Mouse (Mus musculus): ENCODE results near the gene Fam104a. TPM values are rescaled to one million over a fixed set of nuclear protein-coding genes. Genes with fewer than 3 reads are reported as not detected.
A peak's percentile ranks its signal among the peaks of the same experiment; 100 is the strongest.

Gene Fam104a
- polyA plus RNA-seq, 1 experiment: 22.8 TPM

DNA sequence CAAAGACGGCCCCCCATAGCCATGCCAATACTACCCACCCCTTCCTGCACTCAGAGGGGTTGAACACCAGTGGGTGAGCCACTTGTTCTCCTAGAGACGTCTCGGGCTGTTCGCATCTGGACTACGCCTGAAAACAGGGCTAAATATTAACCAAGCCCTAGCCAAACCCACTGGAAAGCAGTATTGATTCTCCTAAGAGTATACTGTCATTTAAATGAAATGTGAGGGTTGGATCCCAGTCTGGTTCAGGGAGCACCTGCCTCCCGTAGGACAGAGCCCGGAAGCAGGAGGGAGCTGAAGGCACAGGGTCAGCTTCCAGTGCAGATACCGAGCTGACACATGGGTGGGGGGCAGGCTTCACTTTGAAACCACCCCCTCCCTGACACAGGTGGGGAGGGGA, 52.1 kb downstream of the Fam104a start:
- no peak overlapping the region for H3K4me3 ChIP-seq (ENCODE audit: low read depth, low read length)
- H3K4me1 ChIP-seq (ENCODE audit: control insufficient read depth, insufficient read depth, low read length): no peaks in the 10 kb centered on the region
- no peaks in the 10 kb centered on the region for H3K27me3 ChIP-seq (ENCODE audit: control insufficient read depth, insufficient read depth, low read length, poor library complexity, severe bottlenecking)
- no peaks in the 10 kb centered on the region for H3K36me3 ChIP-seq (ENCODE audit: control insufficient read depth, insufficient read depth, low read length, poor library complexity, severe bottlenecking)
- TF ChIP-seq POLR2A (IDR thresholded peaks at IDR 0.05; ENCODE audit: insufficient read depth, low read length) (no peak), CTCF (IDR thresholded peaks at IDR 0.05; ENCODE audit: low read depth, low read length) (no peak), EP300 (IDR thresholded peaks at IDR 0.05; ENCODE audit: insufficient read depth, low read depth, low read length) (no peak)
- no peak overlapping the region for H3K9ac ChIP-seq (ENCODE audit: low read depth, poor library complexity, severe bottlenecking)
- H3K27ac ChIP-seq (ENCODE audit: insufficient read depth, low read length): no peak overlapping the region
- H3K9me3 ChIP-seq (replicated peaks; ENCODE audit: control insufficient read depth, insufficient read depth, low read length, poor library complexity, severe bottlenecking): no peaks in the 10 kb centered on the region

DNA sequence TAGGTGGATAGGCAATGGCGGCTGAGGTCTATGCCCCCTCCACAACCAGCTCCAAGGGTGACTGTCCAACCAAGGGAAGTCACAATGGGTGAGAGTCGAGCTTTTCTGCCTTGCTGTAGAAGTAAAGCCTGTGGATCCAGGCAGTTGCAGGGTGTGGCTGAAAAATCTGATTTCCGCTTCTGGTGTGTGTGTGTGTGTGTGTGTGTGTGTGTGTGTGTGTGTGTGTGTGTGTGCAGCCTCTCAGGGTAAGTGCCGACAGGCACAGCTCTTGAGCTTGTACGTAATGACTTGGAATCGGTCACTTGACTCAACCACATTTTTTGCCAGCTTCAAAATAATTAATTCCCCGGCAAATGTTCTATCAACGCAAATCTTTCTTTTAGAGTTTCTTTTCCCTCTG, 52.7 kb downstream of the Fam104a start:
- no peaks in the 10 kb centered on the region for H3K4me1 ChIP-seq (ENCODE audit: control insufficient read depth, insufficient read depth, low read length)
- H3K9me3 ChIP-seq (replicated peaks; ENCODE audit: control insufficient read depth, insufficient read depth, low read length, poor library complexity, severe bottlenecking): no peaks in the 10 kb centered on the region
- H3K36me3 ChIP-seq (ENCODE audit: control insufficient read depth, insufficient read depth, low read length, poor library complexity, severe bottlenecking): no peaks in the 10 kb centered on the region
- H3K27ac ChIP-seq (ENCODE audit: insufficient read depth, low read length): no peak overlapping the region
- no peak overlapping the region for H3K4me3 ChIP-seq (ENCODE audit: low read depth, low read length)
- no peak for TF ChIP-seq POLR2A (IDR thresholded peaks at IDR 0.05; ENCODE audit: insufficient read depth, low read length)
- TF ChIP-seq CTCF (IDR thresholded peaks at IDR 0.05; ENCODE audit: low read depth, low read length): no peak
- TF ChIP-seq EP300 (IDR thresholded peaks at IDR 0.05; ENCODE audit: insufficient read depth, low read depth, low read length): no peak
- no peaks in the 10 kb centered on the region for H3K27me3 ChIP-seq (ENCODE audit: control insufficient read depth, insufficient read depth, low read length, poor library complexity, severe bottlenecking)
- H3K9ac ChIP-seq (ENCODE audit: low read depth, poor library complexity, severe bottlenecking): no peak overlapping the region

DNA sequence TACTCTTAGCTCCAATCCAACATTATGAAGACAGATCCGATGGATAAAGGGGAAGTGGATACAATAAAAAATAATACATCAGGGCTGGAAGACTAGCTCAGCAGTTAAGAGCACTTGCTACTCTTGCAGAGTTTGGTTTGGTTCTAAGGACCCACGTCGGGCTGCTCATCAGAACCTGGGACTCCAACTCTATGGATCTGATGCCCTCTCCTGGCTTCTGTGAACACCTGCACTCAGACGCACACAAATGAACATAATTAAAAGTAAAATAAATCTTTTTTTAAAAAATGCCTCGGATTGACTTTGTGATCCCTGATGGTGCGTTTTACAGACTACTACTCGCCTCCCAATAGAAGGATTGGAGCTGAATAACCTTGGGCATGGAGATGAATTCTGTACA, 53.3 kb downstream of the Fam104a start:
- H3K27ac ChIP-seq (ENCODE audit: insufficient read depth, low read length): no peak overlapping the region
- H3K4me1 ChIP-seq (ENCODE audit: control insufficient read depth, insufficient read depth, low read length): no peaks in the 10 kb centered on the region
- peak; percentile 31 for TF ChIP-seq CTCF (IDR thresholded peaks at IDR 0.05; ENCODE audit: low read depth, low read length)
- TF ChIP-seq POLR2A (IDR thresholded peaks at IDR 0.05; ENCODE audit: insufficient read depth, low read length): no peak
- H3K9ac ChIP-seq (ENCODE audit: low read depth, poor library complexity, severe bottlenecking): no peak overlapping the region
- no peaks in the 10 kb centered on the region for H3K9me3 ChIP-seq (replicated peaks; ENCODE audit: control insufficient read depth, insufficient read depth, low read length, poor library complexity, severe bottlenecking)
- H3K27me3 ChIP-seq (ENCODE audit: control insufficient read depth, insufficient read depth, low read length, poor library complexity, severe bottlenecking): no peaks in the 10 kb centered on the region
- H3K36me3 ChIP-seq (ENCODE audit: control insufficient read depth, insufficient read depth, low read length, poor library complexity, severe bottlenecking): no peaks in the 10 kb centered on the region
- no peak overlapping the region for H3K4me3 ChIP-seq (ENCODE audit: low read depth, low read length)

DNA sequence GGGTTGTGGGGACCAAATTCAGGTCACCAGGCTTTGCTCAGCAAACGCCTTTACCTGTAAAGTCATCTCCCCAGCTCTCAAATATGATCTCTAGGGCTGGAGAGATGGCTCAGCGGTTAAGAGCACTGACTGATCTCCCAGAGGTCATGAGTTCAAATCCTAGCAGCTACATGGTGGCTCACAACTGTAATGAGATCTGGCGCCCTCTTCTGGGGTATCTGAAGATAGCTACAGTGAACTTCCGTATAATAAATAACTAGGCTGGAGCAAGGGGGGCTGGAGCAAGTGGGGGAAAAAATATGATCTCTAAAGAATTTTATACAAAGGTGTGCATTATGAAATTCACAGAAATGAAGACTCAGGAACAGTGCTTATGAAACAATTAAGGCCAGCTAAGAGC, 56.2 kb downstream of the Fam104a start:
- no peaks in the 10 kb centered on the region for H3K4me1 ChIP-seq (ENCODE audit: control insufficient read depth, insufficient read depth, low read length)
- no peak overlapping the region for H3K27ac ChIP-seq (ENCODE audit: insufficient read depth, low read length)
- TF ChIP-seq CTCF (IDR thresholded peaks at IDR 0.05; ENCODE audit: low read depth, low read length): no peak
- no peak for TF ChIP-seq EP300 (IDR thresholded peaks at IDR 0.05; ENCODE audit: insufficient read depth, low read depth, low read length)
- no peak for TF ChIP-seq POLR2A (IDR thresholded peaks at IDR 0.05; ENCODE audit: insufficient read depth, low read length)
- no peak overlapping the region for H3K9ac ChIP-seq (ENCODE audit: low read depth, poor library complexity, severe bottlenecking)
- no peak overlapping the region for H3K4me3 ChIP-seq (ENCODE audit: low read depth, low read length)
- no peaks in the 10 kb centered on the region for H3K36me3 ChIP-seq (ENCODE audit: control insufficient read depth, insufficient read depth, low read length, poor library complexity, severe bottlenecking)
- H3K9me3 ChIP-seq (replicated peaks; ENCODE audit: control insufficient read depth, insufficient read depth, low read length, poor library complexity, severe bottlenecking): no peaks in the 10 kb centered on the region
- no peaks in the 10 kb centered on the region for H3K27me3 ChIP-seq (ENCODE audit: control insufficient read depth, insufficient read depth, low read length, poor library complexity, severe bottlenecking)

DNA sequence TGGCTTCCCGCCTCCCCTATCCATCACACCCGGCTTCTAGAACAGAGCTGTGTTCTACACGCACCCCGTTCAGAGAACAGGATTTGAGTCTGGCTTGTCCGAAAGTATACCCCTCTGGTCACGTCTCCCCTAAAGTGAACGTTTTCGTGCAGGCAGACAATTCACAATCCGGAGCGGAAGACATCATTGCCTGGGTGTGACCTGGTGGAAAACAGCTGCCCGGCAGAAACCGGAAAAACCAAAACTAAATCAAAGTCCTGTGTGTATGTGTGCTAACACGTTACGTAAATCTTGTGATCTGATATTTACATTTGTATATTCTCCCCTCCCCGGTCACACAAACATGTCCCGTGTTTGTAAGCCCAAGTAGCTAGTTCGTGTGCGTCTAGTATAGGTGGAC, 58.5 kb downstream of the Fam104a start:
- Histone ChIP-seq H3K27ac (ENCODE audit: insufficient read depth, low read length) (no peak overlapping the region), H3K27me3 (ENCODE audit: control insufficient read depth, insufficient read depth, low read length, poor library complexity, severe bottlenecking) (no peaks in the 10 kb centered on the region), H3K9ac (ENCODE audit: low read depth, poor library complexity, severe bottlenecking) (no peak overlapping the region), H3K36me3 (ENCODE audit: control insufficient read depth, insufficient read depth, low read length, poor library complexity, severe bottlenecking) (no peaks in the 10 kb centered on the region), H3K4me1 (ENCODE audit: control insufficient read depth, insufficient read depth, low read length) (no peaks in the 10 kb centered on the region), H3K9me3 (replicated peaks; ENCODE audit: control insufficient read depth, insufficient read depth, low read length, poor library complexity, severe bottlenecking) (no peaks in the 10 kb centered on the region), H3K4me3 (ENCODE audit: low read depth, low read length) (no peak overlapping the region)
- TF ChIP-seq CTCF (IDR thresholded peaks at IDR 0.05; ENCODE audit: low read depth, low read length) (no peak), POLR2A (IDR thresholded peaks at IDR 0.05; ENCODE audit: insufficient read depth, low read length) (no peak), EP300 (IDR thresholded peaks at IDR 0.05; ENCODE audit: insufficient read depth, low read depth, low read length) (no peak)

DNA sequence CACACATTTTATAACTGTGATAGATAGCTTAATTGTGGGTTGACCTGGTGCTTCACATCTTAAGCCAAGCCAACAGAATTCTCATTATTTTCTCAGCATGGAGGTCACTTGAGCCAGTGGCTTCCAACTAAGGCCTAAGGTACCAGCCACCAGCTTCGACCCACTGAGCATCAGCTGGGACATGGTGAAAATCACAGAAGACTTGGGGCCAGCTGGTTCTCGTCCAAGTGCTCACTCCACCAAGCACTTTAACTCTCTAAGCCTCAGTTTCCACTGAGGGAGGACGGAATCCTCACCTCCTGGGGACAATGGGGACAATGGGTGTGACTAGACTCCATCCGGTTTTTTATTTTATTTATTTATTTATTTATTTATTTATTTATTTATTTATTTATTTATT, 61.9 kb downstream of the Fam104a start:
- Histone ChIP-seq H3K27ac (ENCODE audit: insufficient read depth, low read length) (no peak overlapping the region), H3K9me3 (replicated peaks; ENCODE audit: control insufficient read depth, insufficient read depth, low read length, poor library complexity, severe bottlenecking) (no peaks in the 10 kb centered on the region), H3K4me1 (ENCODE audit: control insufficient read depth, insufficient read depth, low read length) (no peaks in the 10 kb centered on the region), H3K27me3 (ENCODE audit: control insufficient read depth, insufficient read depth, low read length, poor library complexity, severe bottlenecking) (no peaks in the 10 kb centered on the region), H3K4me3 (ENCODE audit: low read depth, low read length) (no peak overlapping the region), H3K36me3 (ENCODE audit: control insufficient read depth, insufficient read depth, low read length, poor library complexity, severe bottlenecking) (no peaks in the 10 kb centered on the region), H3K9ac (ENCODE audit: low read depth, poor library complexity, severe bottlenecking) (no peak overlapping the region)
- TF ChIP-seq CTCF (IDR thresholded peaks at IDR 0.05; ENCODE audit: low read depth, low read length): no peak
- no peak for TF ChIP-seq POLR2A (IDR thresholded peaks at IDR 0.05; ENCODE audit: insufficient read depth, low read length)
- no peak for TF ChIP-seq EP300 (IDR thresholded peaks at IDR 0.05; ENCODE audit: insufficient read depth, low read depth, low read length)
